Mouse (Mus musculus) CH12.LX (cell line): Measurements from ENCODE around the gene Anln. TPM values are rescaled to one million over a fixed set of nuclear protein-coding genes. Genes with fewer than 3 reads are reported as not detected.

ENCODE experiments used
- DNase-seq: peaks from one replicate; pipeline ENCODE4 v3.0.0-alpha.2; 2013; ENCODE audit errors: extremely low read depth
- H3K27ac ChIP-seq: 2 replicates; pipeline ENCODE4 v1.5.1; 2012; ENCODE audit warnings: low read depth, mild to moderate bottlenecking, control low read depth, moderate library complexity; ENCODE audit not compliant: insufficient read depth
- H3K27me3 ChIP-seq: replicated peaks from 2 replicates; pipeline ENCODE3; 2012; ENCODE audit warnings: inconsistent platforms
- H3K36me3 ChIP-seq, 2 experiments: replicated peaks in 1 of 2; 2 replicates each; pipeline versions ENCODE3 to v1.6.1; 2012; ENCODE audit warnings: inconsistent platforms in 1 of 2, low read length in 1 of 2, mild to moderate bottlenecking in 1 of 2, mixed read lengths in 1 of 2, moderate library complexity in 1 of 2; ENCODE audit not compliant: control insufficient read depth in 1 of 2, insufficient read depth in 1 of 2
- H3K4me1 ChIP-seq, 2 experiments: 2 replicates each; pipeline ENCODE4 v1.6.1; 2012; ENCODE audit warnings: inconsistent platforms in 1 of 2, moderate library complexity in 1 of 2; ENCODE audit not compliant: insufficient read depth in 2 of 2, control insufficient read depth in 1 of 2
- H3K4me2 ChIP-seq: 2 replicates; pipeline ENCODE4 v1.6.1; 2012; ENCODE audit warnings: low read depth, mild to moderate bottlenecking, control low read depth; ENCODE audit not compliant: poor library complexity, insufficient read depth, severe bottlenecking
- H3K4me3 ChIP-seq, 3 experiments: fragments of 150-350 bp in 1 of 3; sonication (generic) in 1 of 3; replicated peaks in 1 of 3; 2 replicates each; pipeline versions ENCODE3 to v1.5.1; 2011 to 2012; ENCODE audit warnings: low read depth in 2 of 3, low read length in 2 of 3, mild to moderate bottlenecking in 2 of 3, moderate library complexity in 2 of 3, control low read depth in 1 of 3, improper control_type of control experiment in 1 of 3, inconsistent platforms in 1 of 3, mixed read lengths in 1 of 3; ENCODE audit not compliant: poor library complexity in 1 of 3
- H3K79me2 ChIP-seq: replicated peaks from 2 replicates; pipeline ENCODE4 v1.6.1; 2012; ENCODE audit warnings: mild to moderate bottlenecking, moderate library complexity; ENCODE audit not compliant: control insufficient read depth, poor library complexity, insufficient read depth, severe bottlenecking; ENCODE audit errors: extremely low read depth
- H3K9ac ChIP-seq: 2 replicates; pipeline ENCODE4 v1.6.1; 2012; ENCODE audit warnings: low read depth, mild to moderate bottlenecking, control low read depth, moderate library complexity; ENCODE audit not compliant: insufficient read depth
- H3K9me3 ChIP-seq: replicated peaks from 2 replicates; pipeline ENCODE3; 2012; ENCODE audit warnings: low read length, inconsistent platforms, mixed read lengths
- BHLHE40 ChIP-seq: IDR thresholded peaks from 2 replicates; pipeline ENCODE4 v1.6.1; 2011; ENCODE audit warnings: mild to moderate bottlenecking, low read depth, low read length, improper control_type of control experiment
- CHD1 ChIP-seq: IDR thresholded peaks from 2 replicates; pipeline ENCODE4 v1.6.1; 2012; ENCODE audit warnings: low read depth, low read length, improper control_type of control experiment, inconsistent platforms
- CHD2 ChIP-seq: IDR thresholded peaks from 2 replicates; pipeline ENCODE4 v1.6.1; 2011; ENCODE audit warnings: low read length, improper control_type of control experiment
- ELF1 ChIP-seq: IDR thresholded peaks from 2 replicates; pipeline ENCODE4 v1.6.1; 2014; ENCODE audit warnings: low read depth, mild to moderate bottlenecking, inconsistent platforms, low read length, improper control_type of control experiment
- HCFC1 ChIP-seq: IDR thresholded peaks from 2 replicates; pipeline ENCODE4 v1.6.1; 2012; ENCODE audit warnings: low read depth, mild to moderate bottlenecking, inconsistent platforms, low read length, improper control_type of control experiment
- IRF4 ChIP-seq: IDR thresholded peaks from 2 replicates; pipeline ENCODE4 v1.6.1; 2014; ENCODE audit warnings: low read depth, mild to moderate bottlenecking, inconsistent platforms, low read length, improper control_type of control experiment
- MAFK ChIP-seq: IDR thresholded peaks from 2 replicates; pipeline ENCODE4 v1.6.1; 2011; ENCODE audit warnings: low read length, improper control_type of control experiment; ENCODE audit not compliant: insufficient replicate concordance
- MAZ ChIP-seq: IDR thresholded peaks from 2 replicates; pipeline ENCODE4 v1.6.1; 2012; ENCODE audit warnings: low read depth, mild to moderate bottlenecking, inconsistent platforms, low read length, improper control_type of control experiment, moderate library complexity
- MYC ChIP-seq: IDR thresholded peaks from 2 replicates; pipeline ENCODE4 v1.6.1; 2011; ENCODE audit warnings: low read depth, mild to moderate bottlenecking, improper control_type of control experiment, low read length
- NELFE ChIP-seq: IDR thresholded peaks from 2 replicates; pipeline ENCODE4 v1.6.1; 2011; ENCODE audit warnings: low read depth, low read length, improper control_type of control experiment
- NRF1 ChIP-seq: IDR thresholded peaks from 2 replicates; pipeline ENCODE4 v1.6.1; 2014; ENCODE audit warnings: low read depth, mild to moderate bottlenecking, inconsistent platforms, low read length, improper control_type of control experiment, moderate library complexity
- PAX5 ChIP-seq: IDR thresholded peaks from 2 replicates; pipeline ENCODE4 v1.6.1; 2012; ENCODE audit warnings: low read length, inconsistent platforms, mixed read lengths
- RCOR1 ChIP-seq: conservative IDR thresholded peaks from 2 replicates; pipeline ENCODE4 v1.6.1; 2012; ENCODE audit warnings: low read depth, mild to moderate bottlenecking, inconsistent platforms, low read length, improper control_type of control experiment
- TBP ChIP-seq: conservative IDR thresholded peaks from 2 replicates; pipeline ENCODE4 v1.6.1; 2011; ENCODE audit warnings: low read depth, low read length, improper control_type of control experiment
- ZKSCAN1 ChIP-seq: IDR thresholded peaks from 2 replicates; pipeline ENCODE4 v1.6.1; 2012; ENCODE audit warnings: low read depth, inconsistent platforms, low read length, improper control_type of control experiment, borderline replicate concordance
- ZMIZ1 ChIP-seq: IDR thresholded peaks from 2 replicates; pipeline ENCODE4 v1.6.1; 2012; ENCODE audit warnings: low read depth, mild to moderate bottlenecking, inconsistent platforms, low read length, improper control_type of control experiment
- ZNF384 ChIP-seq: IDR thresholded peaks from 2 replicates; pipeline ENCODE4 v1.6.1; 2012; ENCODE audit warnings: low read depth, low read length, improper control_type of control experiment, inconsistent platforms
- dilution Hi-C: fragments of 300-500 bp; cut with MboI; formaldehyde crosslinking; loops from 2 replicates; pipeline ENCODE4 v1.14.3; 2020; ENCODE audit warnings: low sequenced_read_pairs; ENCODE audit not compliant: extremely low pct_unique_long_range_greater_than_20kb, extremely low pct_ligation_motif_present
- in situ Hi-C: fragments of 300-500 bp; cut with MboI; formaldehyde crosslinking; loops from 3 replicates; pipeline ENCODE4 v1.14.3; 2019; ENCODE audit warnings: low sequenced_read_pairs, low pct_ligation_motif_present, low pct_unique_long_range_greater_than_20kb, mixed read lengths
- polyA plus RNA-seq: library from polyadenylated mRNA; unstranded; fragments of >175 nt; gene quantifications from 2 replicates; pipeline ENCODE4 v1.2.1, GENCODE M21; 2012; ENCODE audit warnings: low read depth; ENCODE audit not compliant: insufficient read length
- total RNA-seq, 2 experiments: library from RNA; depleted of rRNA; stranded (reverse); fragments of 300-350 nt in 1 of 2; fragments of >200 nt in 1 of 2; gene quantifications; 2 replicates each; pipeline ENCODE4 v1.2.3; 2012 to 2014

The Anln gene
- total and polyA plus RNA-seq, 3 experiments, result 12.2 to 15.7 (median 12.3) TPM

DNA sequence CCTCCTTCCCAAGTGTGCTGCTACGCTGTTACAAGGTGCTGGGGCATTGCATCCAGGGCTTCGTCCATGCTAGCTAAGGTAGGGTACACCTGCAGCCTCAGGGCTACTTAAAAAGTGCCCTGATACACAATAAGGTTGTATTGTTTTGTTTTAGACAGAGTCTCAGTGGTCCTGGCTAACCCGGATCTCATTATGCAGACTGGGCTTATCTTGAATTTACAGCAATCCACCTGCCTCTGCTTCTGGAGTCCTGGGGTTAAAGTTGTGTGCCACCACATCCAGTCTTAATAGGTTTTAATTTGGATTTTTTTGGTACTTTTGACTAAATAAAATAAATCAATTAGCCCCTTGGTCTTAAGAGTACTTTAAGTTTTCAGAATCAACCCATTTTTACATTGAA lies 30.9 kb upstream of the Anln start:
- dilution Hi-C loops, result no loop called here
- H3K4me3 ChIP-seq, result no peak overlapping the region
- H3K36me3 ChIP-seq, result no peaks in the 10 kb centered on the region
- peaks cover 0 to 3% of the 10 kb centered on the region in 2 experiments; a peak in 1 of 4 replicates for H3K4me1 ChIP-seq
- H3K9me3 ChIP-seq, result no peaks in the 10 kb centered on the region
- no peaks in the 10 kb centered on the region for H3K27me3 ChIP-seq
- H3K79me2 ChIP-seq, result no peaks in the 10 kb centered on the region
- H3K9ac ChIP-seq, result no peak overlapping the region
- no peak overlapping the region for H3K27ac ChIP-seq
- DNase-seq, result no peak
- H3K4me2 ChIP-seq, result no peak overlapping the region
- TF ChIP-seq NRF1, result no peak
- no peak for TF ChIP-seq ELF1
- no peak for TF ChIP-seq HCFC1
- in situ Hi-C loops, result no loop called here

DNA sequence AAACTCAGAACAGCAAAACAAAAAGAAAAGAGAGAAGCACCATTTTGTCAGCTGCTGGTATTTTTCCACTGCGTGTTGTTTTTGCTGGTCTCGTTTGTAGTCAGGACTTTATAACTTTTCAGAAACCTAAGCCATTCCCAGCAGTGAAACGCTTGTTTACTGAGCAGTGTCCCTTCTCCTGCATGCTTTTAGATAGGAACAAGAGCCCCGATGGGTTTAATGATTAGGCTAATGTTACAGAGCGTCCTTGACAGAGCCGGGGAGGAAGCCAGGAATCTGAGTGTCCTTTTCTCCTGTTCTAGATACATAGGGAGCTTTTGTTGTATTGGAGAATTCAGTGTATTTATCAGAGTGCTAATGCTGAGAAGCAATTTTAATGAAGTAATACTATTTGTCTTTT lies 28.6 kb upstream of the Anln start:
- H3K27ac ChIP-seq, result no peak overlapping the region
- no peak overlapping the region for H3K9ac ChIP-seq
- H3K4me3 ChIP-seq, result no peak overlapping the region
- no peaks in the 10 kb centered on the region for H3K9me3 ChIP-seq
- no peaks in the 10 kb centered on the region for H3K79me2 ChIP-seq
- dilution Hi-C loops (no loop called here), in situ Hi-C loops (no loop called here)
- H3K4me2 ChIP-seq, result no peak overlapping the region
- H3K27me3 ChIP-seq, result peaks cover 2% of the 10 kb centered on the region
- TF ChIP-seq NRF1 (no peak), ZNF384 (no peak), BHLHE40 (no peak), CHD1 (no peak), ZMIZ1 (no peak), TBP (no peak), PAX5 (no peak), NELFE (no peak), IRF4 (no peak), CHD2 (no peak), MAZ (no peak), RCOR1 (no peak)
- no peaks in the 10 kb centered on the region for H3K36me3 ChIP-seq
- DNase-seq, result no peak
- peaks cover 0 to 3% of the 10 kb centered on the region in 2 experiments; a peak in 1 of 4 replicates for H3K4me1 ChIP-seq

DNA sequence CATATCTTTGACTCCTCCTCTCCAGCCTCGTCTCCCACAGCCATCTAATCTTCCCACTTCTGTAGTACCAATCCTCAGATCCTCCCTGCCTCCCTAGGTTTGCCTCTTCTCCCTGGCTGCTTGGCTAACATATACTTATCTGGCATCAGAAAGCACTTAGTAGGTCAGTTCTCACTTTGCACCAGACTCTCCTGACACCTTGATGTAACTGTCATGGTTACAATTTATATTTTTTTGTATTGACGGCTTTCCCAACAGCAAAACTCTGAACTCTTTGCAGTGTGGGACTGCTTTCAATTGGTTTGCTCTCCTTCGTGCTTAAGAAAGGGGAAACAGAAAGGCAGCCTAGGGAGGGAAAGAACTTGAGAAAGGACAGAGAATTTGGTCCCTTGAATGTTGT lies 27.2 kb upstream of the Anln start:
- in situ Hi-C loops, result no loop called here
- Histone ChIP-seq H3K4me3 (no peak overlapping the region), H3K9me3 (no peaks in the 10 kb centered on the region), H3K4me1 (peaks cover 0 to 7% of the 10 kb centered on the region in 2 experiments; a peak in 1 of 4 replicates), H3K79me2 (no peaks in the 10 kb centered on the region), H3K27ac (no peak overlapping the region), H3K9ac (no peak overlapping the region), H3K27me3 (peaks cover 2% of the 10 kb centered on the region), H3K4me2 (no peak overlapping the region), H3K36me3 (no peaks in the 10 kb centered on the region)
- dilution Hi-C loops, result no loop called here
- DNase-seq, result no peak
- TF ChIP-seq ZKSCAN1 (peak; percentile 12; the same call in 1 of the 2 replicates), MAFK (no peak), CHD2 (no peak), MYC (no peak)
